Mouse (Mus musculus) ES-Bruce4 (cell line): Measurements from ENCODE around the gene Slc30a10.

ENCODE experiments used
- CTCF ChIP-seq: IDR thresholded peaks from one replicate; pipeline ENCODE4 v1.8.1; 2011; ENCODE audit warnings: low read depth, low read length
- EP300 ChIP-seq: IDR thresholded peaks from 2 replicates; pipeline ENCODE4 v1.6.1; 2011; ENCODE audit warnings: low read depth, low read length; ENCODE audit not compliant: insufficient read depth
- POLR2A ChIP-seq: IDR thresholded peaks from one replicate; pipeline ENCODE4 v1.8.1; 2011; ENCODE audit warnings: low read length; ENCODE audit not compliant: insufficient read depth

DNA sequence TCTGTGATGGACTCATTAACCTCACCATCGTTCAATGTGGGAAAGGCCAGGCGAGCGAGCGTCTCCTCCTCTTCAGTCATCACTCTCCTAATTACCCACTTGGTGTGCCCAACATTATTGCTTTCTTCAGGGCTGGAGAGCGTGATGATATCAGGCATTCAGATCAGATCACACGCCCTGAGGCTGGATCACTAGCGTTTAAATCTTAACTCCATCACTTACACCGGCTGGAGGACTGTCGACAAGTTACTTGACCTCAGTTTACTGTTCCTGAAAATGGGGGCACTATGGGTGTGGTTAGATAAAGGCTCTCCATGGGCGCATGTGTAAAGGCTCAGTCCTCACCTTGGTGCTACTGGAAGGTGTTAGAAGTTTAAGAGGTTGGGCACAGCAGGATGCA is 61.4 kb downstream of the Slc30a10 start:
- TF ChIP-seq POLR2A, result no peak
- TF ChIP-seq CTCF, result no peak
- no peak for TF ChIP-seq EP300
